Mouse (Mus musculus): ENCODE results near the gene Olfr764-ps1.
"Not testable (repeated sequence)": the region's sequence is repeated elsewhere in the genome, so short reads cannot be mapped to it uniquely, and the experiment has no call there.

- not testable (repeated sequence) for TF ChIP-seq POLR2A (IDR thresholded peaks at IDR 0.05; ENCODE audit: low read depth, low read length); CTCF (IDR thresholded peaks at IDR 0.05; ENCODE audit: extremely low read depth, insufficient read length, insufficient replicate concordance, low read depth, low read length)
These were observed 49.4 kb downstream of the Olfr764-ps1 start for GRCm38 (mm10) chr10:128990129-128990850.

Data from small intestine, adult 2 months (tissue).